Mouse (Mus musculus): ENCODE data around the gene Errfi1.

DNA sequence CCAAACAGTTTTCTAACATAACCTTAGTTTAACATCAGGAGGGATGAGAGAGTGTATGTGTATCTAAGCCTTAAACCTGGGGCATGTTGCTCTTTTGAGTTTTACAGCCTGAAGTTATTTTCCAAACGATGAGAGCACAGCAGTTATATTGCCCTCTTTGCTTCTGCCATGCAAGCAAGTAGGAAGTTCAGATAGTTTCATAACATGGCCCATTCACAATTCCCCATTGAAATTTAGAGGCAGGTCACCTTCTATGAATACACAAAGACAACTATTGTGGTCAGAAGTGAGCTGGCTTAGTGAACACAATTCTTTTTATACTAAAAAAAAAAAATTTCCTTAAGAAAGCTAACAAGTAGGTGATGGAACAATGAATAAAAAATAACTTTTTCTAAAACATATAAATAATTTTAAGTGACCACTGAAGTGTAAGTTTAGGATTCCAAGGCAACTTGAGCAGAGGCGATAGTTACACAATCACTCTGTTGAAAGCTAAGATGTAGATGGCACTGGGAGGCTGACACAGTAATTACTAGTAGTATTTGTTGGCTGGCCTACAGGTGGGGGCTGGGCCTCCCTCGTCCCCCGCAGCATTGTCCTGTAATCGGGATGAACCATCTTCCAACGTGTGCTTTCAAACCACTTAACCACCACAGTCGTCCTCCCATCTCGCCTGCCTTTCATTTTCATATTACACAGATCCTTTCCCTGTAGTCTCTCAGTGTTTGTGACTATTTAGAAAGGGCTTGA, 9.1 kb downstream of the Errfi1 start:
- TF ChIP-seq POLR2A (IDR thresholded peaks at IDR 0.05; ENCODE audit: low read depth, low read length) (no peak), CTCF (IDR thresholded peaks at IDR 0.05; ENCODE audit: borderline replicate concordance, insufficient read depth, low read length) (no peak)
